Mouse (Mus musculus) lung, adult 2 months (tissue): Measurements from ENCODE around the gene Olfr749. TPM values are rescaled to one million over a fixed set of nuclear protein-coding genes. Genes with fewer than 3 reads are reported as not detected.

Experiments used
- DNase-seq: peaks from one replicate; pipeline ENCODE4 v3.0.0; 2022
- H3K4me1 ChIP-seq: fragments of 200-500 bp; 2 replicates; pipeline ENCODE4 v1.6.1; 2011; ENCODE audit warnings: low read length; ENCODE audit not compliant: control insufficient read depth, insufficient read depth
- H3K4me3 ChIP-seq: fragments of 200-500 bp; replicated peaks from 2 replicates; pipeline ENCODE3; 2011; ENCODE audit warnings: low read depth, mild to moderate bottlenecking, control low read depth, low read length; ENCODE audit errors: extremely low read depth
- CTCF ChIP-seq: fragments of 200-500 bp; IDR thresholded peaks from 2 replicates; pipeline ENCODE4 v1.5.1; 2011; ENCODE audit warnings: mild to moderate bottlenecking, low read length, control low read depth; ENCODE audit not compliant: insufficient read depth
- POLR2A ChIP-seq: fragments of 200-500 bp; IDR thresholded peaks from 2 replicates; pipeline ENCODE4 v1.6.1; 2011; ENCODE audit warnings: low read depth, mild to moderate bottlenecking, control low read depth, low read length, borderline replicate concordance; ENCODE audit errors: extremely low read depth
- WGBS: fragments of 180-500 bp; shearing (Covaris S2); methylation state at CpG from one replicate; pipeline ENCODE4 v1.1.7; 2018; 5-methylcytosine and 5-hydroxymethylcytosine counted together
- polyA plus RNA-seq: library from polyadenylated mRNA; depleted of rRNA; stranded (reverse); fragments of >200 nt; gene quantifications from 2 replicates; pipeline ENCODE4 v1.2.3, GENCODE M21; 2012; rRNA removed

Gene Olfr749
- not detected in 2 replicates for polyA plus RNA-seq

DNA sequence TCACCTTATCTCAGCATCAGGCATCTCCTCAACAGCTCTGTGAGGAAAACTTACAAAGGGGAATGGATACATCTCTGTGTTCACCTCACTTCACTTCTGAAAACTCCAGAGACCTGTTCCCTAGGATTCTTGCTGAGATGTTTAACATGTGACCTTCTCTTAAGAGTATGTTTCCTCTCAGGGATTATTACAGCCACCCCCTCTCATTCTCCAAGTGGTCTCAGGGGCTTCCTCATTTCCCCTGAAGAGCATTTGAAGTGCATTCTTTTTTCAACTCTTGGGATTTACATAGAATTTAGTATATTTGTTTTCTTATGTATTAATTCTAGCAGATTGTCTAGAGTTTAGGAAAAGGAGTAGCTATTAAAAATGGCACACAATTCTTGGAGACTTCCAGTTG, at the start of gene Olfr749:
Gene Olfr749, minus strand, starts transcription at position 101 of the 400 bp plus-strand sequence.
- no peak within 1 kb of the TSS for H3K4me3 ChIP-seq
- TF ChIP-seq POLR2A (no peak), CTCF (no peak)

GRCm38 (mm10) chr14:50788157-50788556, 43.3 kb upstream of the Olfr749 start:
- Histone ChIP-seq H3K4me3 (no peak overlapping the region), H3K4me1 (no peaks in the 10 kb centered on the region)
- DNase-seq = no peak
- 5% methylated on average over 2 of the region's 2 CpGs for WGBS
- no peak for TF ChIP-seq CTCF
- TF ChIP-seq POLR2A = no peak

More for the DNA sequence above, at the start of gene Olfr749:
- no peak for DNase-seq
- no peaks in the 10 kb centered on the region for H3K4me1 ChIP-seq

DNA sequence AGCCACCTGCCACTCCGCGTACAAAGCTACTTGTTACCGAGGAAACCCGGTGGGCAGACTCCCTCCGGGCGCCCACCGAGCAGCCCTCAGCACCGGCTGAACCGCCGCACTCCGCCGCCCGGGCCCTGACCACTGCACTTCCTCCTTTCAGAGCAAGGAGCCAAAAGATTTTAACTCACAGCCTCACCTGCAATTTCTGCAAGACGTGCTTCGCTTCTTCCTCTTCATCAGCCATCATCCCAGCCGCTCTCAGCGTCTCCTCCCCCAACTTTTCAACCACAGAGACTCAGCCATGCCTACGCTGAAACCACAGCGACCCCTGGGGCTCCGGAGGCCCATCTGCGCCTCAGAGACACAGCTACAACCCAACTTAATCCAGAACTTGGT, 40.4 kb upstream of the Olfr749 start, which contains the start of gene Ttc5:
Gene Ttc5, minus strand, starts transcription at position 269 of the 387 bp plus-strand sequence.
- under 1% methylated on average over 21 of the region's 21 CpGs for WGBS
- TF ChIP-seq POLR2A (peak; percentile 77; the same call in 1 of the 2 replicates), CTCF (peak; percentile 88)
- Histone ChIP-seq H3K4me1 (no peaks in the 10 kb centered on the region), H3K4me3 (peak within 1 kb of the TSS; percentile 85)
- peak; percentile 88 for DNase-seq

GRCm38 (mm10) chr14:50784391-50785250, 39.7 kb upstream of the Olfr749 start:
- 13% methylated on average over 16 of the region's 16 CpGs for WGBS
- Histone ChIP-seq H3K4me3 (peak overlapping the region; percentile 85), H3K4me1 (no peaks in the 10 kb centered on the region)
- no peak for TF ChIP-seq CTCF
- TF ChIP-seq POLR2A = no peak
- DNase-seq = no peak

DNA sequence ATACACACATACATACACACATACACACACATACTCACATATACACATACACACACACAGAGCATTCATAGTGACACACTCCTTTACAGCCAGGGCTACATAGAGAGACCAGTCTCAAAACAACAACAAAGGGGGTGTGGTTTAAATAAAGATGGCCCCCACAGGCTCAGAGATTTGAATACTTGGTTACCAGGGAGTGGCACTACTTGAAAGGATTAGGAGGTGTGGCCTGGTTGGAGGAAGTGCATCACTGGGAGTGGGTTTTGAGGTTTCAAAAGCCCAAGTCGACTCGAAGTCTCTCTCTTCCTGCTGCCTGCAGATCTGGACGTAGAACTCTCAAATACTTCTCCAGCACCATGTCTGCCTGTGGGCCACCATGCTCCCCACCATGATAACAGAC, 37.3 kb upstream of the Olfr749 start:
- WGBS = 92% methylated on average over 3 of the region's 3 CpGs
- DNase-seq = no peak
- no peak overlapping the region for H3K4me3 ChIP-seq
- no peaks in the 10 kb centered on the region for H3K4me1 ChIP-seq
- TF ChIP-seq POLR2A (no peak), CTCF (no peak)

DNA sequence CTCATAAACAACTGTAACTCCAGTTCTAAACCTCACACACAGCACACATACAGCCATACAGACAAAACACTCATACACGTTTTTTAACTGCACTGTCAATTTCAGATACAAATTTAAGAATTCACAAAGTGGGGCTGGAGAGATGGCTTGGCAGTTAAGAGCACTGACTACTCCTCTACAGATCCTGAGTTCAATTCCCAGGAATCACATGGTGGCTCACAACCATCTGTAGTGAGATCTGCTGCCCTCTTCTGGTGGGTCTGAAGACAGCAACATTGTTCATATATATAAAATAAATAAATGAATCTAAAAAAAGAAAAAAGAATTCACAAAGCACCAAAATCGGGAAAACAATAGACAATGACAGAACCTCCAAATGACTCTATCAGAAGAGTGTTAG, 26.4 kb upstream of the Olfr749 start:
- 68% methylated on average over 2 of the region's 2 CpGs for WGBS
- no peak overlapping the region for H3K4me3 ChIP-seq
- H3K4me1 ChIP-seq = no peaks in the 10 kb centered on the region
- TF ChIP-seq POLR2A (no peak), CTCF (no peak)
- no peak for DNase-seq

- no peak for DNase-seq
- TF ChIP-seq POLR2A (no peak), CTCF (no peak)
- 94% methylated on average over 6 of the region's 6 CpGs for WGBS
- H3K4me1 ChIP-seq = no peaks in the 10 kb centered on the region
- no peak overlapping the region for H3K4me3 ChIP-seq
These were observed 20.8 kb upstream of the Olfr749 start for GRCm38 (mm10) chr14:50765736-50766135.

GRCm38 (mm10) chr14:50758416-50759085, 13.7 kb upstream of the Olfr749 start:
- Histone ChIP-seq H3K4me1 (no peaks in the 10 kb centered on the region), H3K4me3 (no peak overlapping the region)
- no peak for DNase-seq
- WGBS = 67% methylated on average over 5 of the region's 5 CpGs
- TF ChIP-seq POLR2A = no peak
- TF ChIP-seq CTCF = no peak

DNA sequence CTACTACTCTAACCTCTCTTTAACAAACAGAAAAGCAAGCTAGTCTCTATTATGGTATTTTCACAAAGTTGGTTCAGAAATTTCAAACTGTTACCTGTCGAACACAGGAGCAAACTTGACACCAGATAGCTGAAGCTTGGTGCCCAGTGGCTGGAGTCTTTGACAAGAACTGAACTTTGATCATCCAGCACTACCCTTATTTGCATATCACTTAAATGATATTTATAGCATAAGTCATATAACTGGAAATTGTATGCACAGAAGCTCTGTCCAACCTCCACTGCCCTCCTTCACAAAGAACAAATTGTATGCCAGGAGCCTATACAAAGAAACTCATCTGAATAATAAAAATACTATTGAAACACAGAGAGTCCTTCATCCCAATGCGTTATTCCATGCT, 3.3 kb downstream of the Olfr749 start:
- Histone ChIP-seq H3K4me1 (no peaks in the 10 kb centered on the region), H3K4me3 (no peak overlapping the region)
- WGBS = 68% methylated on average over 2 of the region's 2 CpGs
- TF ChIP-seq CTCF = no peak
- TF ChIP-seq POLR2A = no peak
- no peak for DNase-seq
